Mouse (Mus musculus) erythroblast, embryonic 14.5 days (primary cell): Measurements from ENCODE around the gene Cpt2.

ENCODE experiments used
- GATA1 ChIP-seq: IDR thresholded peaks from 2 replicates; pipeline ENCODE4 v1.6.1; 2012; ENCODE audit warnings: low read length, inconsistent platforms, mixed read lengths
- TAL1 ChIP-seq: IDR thresholded peaks from 3 replicates; pipeline ENCODE4 v1.6.1; 2012; ENCODE audit warnings: low read length, inconsistent platforms, mixed read lengths

DNA sequence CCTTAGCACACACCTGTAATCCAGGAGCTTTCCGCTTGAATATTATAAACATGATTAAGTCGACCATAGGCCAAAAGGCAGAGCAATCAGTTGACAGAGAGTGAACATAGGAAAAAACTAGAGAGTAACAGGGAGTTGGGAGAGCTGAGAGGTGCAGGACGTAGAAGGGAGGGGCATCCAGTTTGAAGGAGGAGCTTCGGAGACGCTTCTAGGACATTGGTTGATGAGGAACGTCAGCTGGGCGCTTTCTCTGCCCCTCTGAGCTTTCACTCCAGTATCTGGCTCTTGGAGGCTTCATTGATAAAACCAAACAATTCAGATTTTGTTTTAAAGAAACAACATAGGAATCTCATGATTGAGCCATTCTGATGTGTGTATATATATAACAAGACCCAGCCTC lies 37.0 kb downstream of the Cpt2 start:
- TF ChIP-seq GATA1 (no peak), TAL1 (no peak)
